Mouse (Mus musculus) urinary bladder, postnatal 25 days (tissue): ENCODE results near the gene Ctps2.
"Not testable (repeated sequence)": the region's sequence is repeated elsewhere in the genome, so short reads cannot be mapped to it uniquely, and the experiment has no call there.

Experiments used
- DNase-seq: peaks from one replicate; pipeline ENCODE4 v3.0.0; 2022; ENCODE audit warnings: low spot score

The Ctps2 gene

GRCm38 (mm10) chrX:162900938-162901337 lies at the start of gene Ctps2:
Gene Ctps2, plus strand, starts transcription at chrX:162901238.
- no peak for DNase-seq

DNA sequence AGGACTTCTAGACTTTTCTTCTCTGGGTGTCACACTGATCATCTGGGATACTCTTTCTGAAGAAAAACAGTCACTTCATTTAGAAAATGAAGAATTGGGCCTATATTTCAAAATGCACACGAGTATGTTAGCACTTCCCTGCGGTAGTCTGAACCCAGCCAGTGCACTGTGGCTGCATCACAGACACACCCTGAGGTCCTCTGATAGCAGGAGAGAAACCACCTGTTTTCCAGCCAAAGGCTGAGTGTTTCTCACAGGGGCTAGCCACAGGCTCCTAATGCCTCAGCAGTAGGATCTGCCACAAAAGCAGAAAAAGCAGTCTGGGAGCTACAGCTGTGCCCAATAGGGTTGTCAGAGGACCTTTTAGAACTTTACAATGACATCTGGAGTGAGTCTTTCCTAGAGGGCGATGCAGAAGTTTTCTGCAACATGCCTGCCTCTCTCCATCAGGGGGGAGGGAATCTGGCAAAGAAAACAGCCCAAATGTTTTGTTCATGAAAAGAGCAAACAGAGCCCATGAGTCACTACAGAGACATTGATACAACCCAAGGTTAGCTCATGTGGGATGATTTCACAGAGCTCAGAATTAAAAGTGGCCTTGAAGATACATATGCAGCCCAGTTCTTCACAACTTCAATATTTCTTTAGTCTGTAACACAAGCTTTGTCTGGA lies 32.6 kb upstream of the Ctps2 start:
- DNase-seq: no peak

- DNase-seq: peak; percentile 19
These were observed 29.1 kb upstream of the Ctps2 start for GRCm38 (mm10) chrX:162871734-162872517.

GRCm38 (mm10) chrX:162873761-162874160 lies 27.3 kb upstream of the Ctps2 start:
- DNase-seq: no peak

- no peak for DNase-seq
These were observed 22.8 kb upstream of the Ctps2 start for GRCm38 (mm10) chrX:162878236-162878635.

DNA sequence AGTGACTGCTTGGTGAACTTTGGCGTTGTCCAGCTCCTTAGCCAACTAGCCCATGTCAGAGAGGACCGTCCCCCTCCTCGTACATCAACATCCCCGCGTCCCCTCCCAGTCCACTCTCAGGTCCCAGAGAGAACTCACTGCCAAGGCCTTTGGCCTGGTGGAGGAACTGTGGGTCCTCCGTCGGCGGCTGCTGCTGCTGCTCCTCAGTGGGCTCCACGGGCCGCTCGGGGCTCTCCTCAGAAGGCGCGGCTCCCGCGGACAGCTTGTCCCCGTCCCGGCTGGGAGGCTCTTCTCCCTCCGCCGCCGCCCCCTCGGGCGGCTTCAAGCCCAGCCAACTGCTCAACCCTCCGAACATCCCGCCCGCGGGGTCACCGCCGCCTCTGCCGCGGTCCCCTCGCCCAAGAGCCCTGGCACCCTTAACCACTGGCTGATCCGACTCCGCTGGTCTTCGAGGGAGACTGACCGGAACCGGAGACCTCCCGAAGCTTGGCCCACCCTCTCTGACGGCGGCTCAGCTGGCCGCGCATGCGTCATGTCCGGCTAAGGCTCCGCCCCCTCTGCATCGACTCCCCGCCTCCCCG lies 13.0 kb upstream of the Ctps2 start, which contains the start of gene Syap1:
Syap1 (minus strand) TSS at position 517 of the 581 bp plus-strand sequence.
- DNase-seq: peak; percentile 75

GRCm38 (mm10) chrX:162888575-162889223 lies 12.3 kb upstream of the Ctps2 start:
- DNase-seq: not testable (repeated sequence)

GRCm38 (mm10) chrX:162901371-162902039 lies 467 bp downstream of the Ctps2 start:
- DNase-seq: peak; percentile 31

DNA sequence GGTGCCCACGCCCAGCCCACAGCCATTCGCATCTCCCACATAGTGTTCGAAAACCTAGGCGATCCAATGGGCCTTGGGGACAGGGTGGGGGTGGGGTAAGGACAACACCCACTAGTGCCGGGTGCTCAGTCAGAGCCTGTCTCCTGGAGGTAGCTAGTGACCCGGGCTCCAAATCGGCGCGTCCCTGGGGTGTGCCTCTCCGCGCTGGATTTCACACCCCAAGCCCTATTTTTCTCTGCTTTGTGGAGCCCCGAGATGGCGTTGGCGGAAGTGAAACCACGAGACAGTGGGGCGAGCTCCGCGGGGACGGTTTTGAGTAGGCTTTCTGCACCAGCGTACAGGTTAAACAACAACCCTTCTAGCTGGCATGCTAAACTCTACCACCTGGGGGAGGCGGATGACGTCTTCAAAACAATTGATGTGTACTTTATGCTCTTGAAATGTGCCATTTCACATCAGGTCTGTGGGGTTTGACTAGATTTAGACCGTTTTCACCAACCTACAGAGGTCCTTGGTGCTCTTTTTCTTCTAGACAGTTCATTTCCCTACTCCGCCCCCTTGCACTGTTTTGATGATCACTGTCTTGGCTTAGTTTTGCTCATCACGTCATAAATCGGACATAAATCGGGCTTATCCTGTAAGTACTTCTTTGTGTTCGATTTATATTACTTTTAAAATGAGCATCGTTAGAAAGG lies 1.1 kb downstream of the Ctps2 start:
- DNase-seq: peak; percentile 18

GRCm38 (mm10) chrX:162907554-162907953 lies 6.5 kb downstream of the Ctps2 start:
- no peak for DNase-seq

GRCm38 (mm10) chrX:162913651-162914050 lies 12.6 kb downstream of the Ctps2 start:
- no peak for DNase-seq

- peak; percentile 21 for DNase-seq
These were observed 14.7 kb downstream of the Ctps2 start for GRCm38 (mm10) chrX:162915697-162916096.

- no peak for DNase-seq
These were observed 20.6 kb downstream of the Ctps2 start for GRCm38 (mm10) chrX:162921487-162922125.

DNA sequence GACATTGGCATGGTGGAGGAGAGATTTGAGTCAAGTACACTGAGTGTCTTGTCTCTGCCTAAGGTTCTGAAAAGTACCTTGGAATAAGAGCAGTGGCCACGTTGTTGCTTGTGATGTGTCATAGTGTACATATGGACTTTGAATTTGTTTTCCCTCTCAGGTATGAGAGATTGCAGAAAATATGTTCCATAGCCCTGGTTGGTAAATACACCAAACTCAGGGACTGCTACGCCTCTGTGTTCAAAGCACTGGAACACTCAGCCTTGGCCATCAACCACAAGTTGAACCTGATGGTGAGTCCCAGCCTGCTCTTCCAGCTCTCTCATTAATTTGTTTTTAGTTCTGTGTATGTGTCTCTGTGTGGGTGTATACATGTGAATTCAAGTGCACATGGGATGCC lies 30.4 kb downstream of the Ctps2 start:
- no peak for DNase-seq

GRCm38 (mm10) chrX:162942027-162942426 lies 41.0 kb downstream of the Ctps2 start:
- no peak for DNase-seq

- DNase-seq: peak; percentile 6
These were observed 48.9 kb downstream of the Ctps2 start for GRCm38 (mm10) chrX:162949811-162950439.

DNA sequence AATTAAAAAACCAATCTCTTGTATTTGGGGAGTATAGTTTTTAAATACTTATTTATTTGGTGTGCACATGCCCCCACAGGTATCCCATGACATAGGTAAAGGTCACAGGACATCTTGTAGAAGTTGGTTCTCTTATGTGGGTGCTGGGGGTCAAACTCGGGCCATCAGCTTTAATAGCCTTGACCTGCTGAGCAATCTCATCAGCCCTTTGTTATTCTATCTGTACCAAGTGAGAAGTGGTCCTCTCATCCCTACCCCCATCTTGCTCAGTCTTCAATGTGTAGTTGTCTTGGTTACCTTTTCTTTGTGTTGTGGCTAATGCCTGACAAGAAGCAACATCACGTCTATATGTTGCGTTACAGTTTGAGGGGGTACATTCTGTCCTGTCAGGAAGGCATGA lies 56.9 kb downstream of the Ctps2 start:
- no peak for DNase-seq

- DNase-seq: no peak
These were observed 62.8 kb downstream of the Ctps2 start for GRCm38 (mm10) chrX:162963840-162964239.

GRCm38 (mm10) chrX:162964383-162964782 lies 63.3 kb downstream of the Ctps2 start, which contains the start of gene S100g:
Gene S100g, minus strand, starts transcription at chrX:162964599.
- no peak for DNase-seq

DNA sequence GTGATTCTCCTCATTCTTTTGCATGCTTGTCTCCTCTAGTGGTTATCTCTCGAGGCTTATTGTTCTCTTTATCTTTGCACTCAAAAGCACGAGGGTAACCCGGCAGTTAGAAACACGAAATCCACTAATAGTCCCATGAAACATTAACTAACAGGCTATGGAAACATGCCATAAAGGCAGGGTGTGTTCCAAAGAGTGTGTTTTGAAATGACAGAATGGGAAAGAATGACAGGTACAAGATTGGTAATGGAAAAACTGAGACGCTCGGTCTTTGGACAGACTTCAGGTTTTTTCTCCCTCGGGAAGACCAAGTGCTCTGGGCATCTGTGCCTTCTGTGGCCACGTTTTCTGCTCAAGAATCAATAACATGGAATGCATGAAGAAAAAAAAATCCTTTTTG lies 66.4 kb downstream of the Ctps2 start:
- DNase-seq: no peak
